Comparison of ENCODE assay signal across 10 mouse cellular contexts in the genomic region with DNA sequence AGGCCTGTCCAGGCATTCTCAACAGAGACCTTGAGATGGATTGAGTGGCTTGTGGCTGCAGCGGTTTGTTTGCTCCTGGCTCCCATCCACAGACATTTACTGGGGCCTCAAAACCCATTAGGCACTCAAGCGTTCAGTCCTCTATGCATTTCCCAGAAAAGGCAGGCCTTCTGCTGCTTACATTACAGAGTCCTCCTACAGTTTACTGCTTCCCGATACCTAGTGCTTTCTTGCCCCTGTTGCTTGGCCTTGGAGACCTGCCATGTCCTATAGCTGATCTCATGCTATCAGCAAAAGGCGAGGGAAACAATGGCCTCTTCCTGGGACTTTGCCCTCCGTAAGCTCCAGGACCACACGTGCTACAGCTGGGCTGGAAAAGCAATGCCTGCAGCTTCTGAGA.
DNase-seq lines count a peak whose midpoint lies in the region; ATAC-seq and TF ChIP-seq lines count a peak whose summit lies in the region.
"Had no signal": no experiment of that assay in that cellular context is flagged by ENCODE, and none has a peak within 500 bp of the region (broad histone marks: within the 10 kb centered on the region; RNA-seq: fewer than 3 reads in every experiment).

No protein-coding gene starts in this region.

- H3K9ac ChIP-seq in embryonic facial prominence, embryonic 12.5 days = no peak overlapping the region

- 72% methylated on average over 6 of the region's 6 CpGs for WGBS in embryonic facial prominence, embryonic 12.5 days
- 85% methylated on average over 6 of the region's 6 CpGs for WGBS in embryonic facial prominence, embryonic 10.5 days
- 14% methylated on average over 6 of the region's 6 CpGs for WGBS in small intestine, adult 2 months

- no peak for DNase-seq in embryonic facial prominence, embryonic 10.5 days (ENCODE audit: low spot score)
- DNase-seq in lung, adult 18-20 months = peak; percentile 55 to 71
- DNase-seq in lung, postnatal 25 days (ENCODE audit: low spot score) = no peak
- DNase-seq in kidney, adult 8-10 months = peak; percentile 60 to 63
- DNase-seq in thymus, adult 18-20 months = no peak
- no peak for DNase-seq in cerebellum, adult 8-10 months
- DNase-seq: cerebellum, adult 9-11 months; right cerebral cortex, adult 18-20 months had no signal

- no peak for TF ChIP-seq POLR2A in small intestine, adult 2 months (IDR thresholded peaks at IDR 0.05; ENCODE audit: low read depth, low read length)

- no peaks in the 10 kb centered on the region for H3K36me3 ChIP-seq in embryonic facial prominence, embryonic 12.5 days
- no peaks in the 10 kb centered on the region for H3K36me3 ChIP-seq in embryonic facial prominence, embryonic 10.5 days (replicated peaks)
- no peaks in the 10 kb centered on the region for H3K36me3 ChIP-seq in small intestine, adult 2 months (ENCODE audit: control insufficient read depth, insufficient read depth, low read length)

- H3K4me2 ChIP-seq in embryonic facial prominence, embryonic 12.5 days (replicated peaks) = no peak overlapping the region

- peaks cover 13% of the 10 kb centered on the region; the same call in 1 of the 2 replicates for H3K4me1 ChIP-seq in embryonic facial prominence, embryonic 12.5 days
- H3K4me1 ChIP-seq in embryonic facial prominence, embryonic 10.5 days = peaks cover 26% of the 10 kb centered on the region
- peaks cover 61% of the 10 kb centered on the region; the same call in 1 of the 2 replicates for H3K4me1 ChIP-seq in small intestine, adult 2 months (ENCODE audit: control insufficient read depth, insufficient read depth, insufficient read length, low read length)

- H3K27me3 ChIP-seq in embryonic facial prominence, embryonic 12.5 days = no peaks in the 10 kb centered on the region
- no peaks in the 10 kb centered on the region for H3K27me3 ChIP-seq in embryonic facial prominence, embryonic 10.5 days (replicated peaks; ENCODE audit: low read depth, poor library complexity, severe bottlenecking)
- H3K27me3 ChIP-seq in small intestine, adult 2 months (ENCODE audit: control insufficient read depth, insufficient read depth, low read length) = no peaks in the 10 kb centered on the region

- no peak for ATAC-seq in embryonic facial prominence, embryonic 12.5 days (ENCODE audit: insufficient number of reproducible peaks, insufficient read depth, low FRiP score, low TSS enrichment)

- no peaks in the 10 kb centered on the region for H3K9me3 ChIP-seq in embryonic facial prominence, embryonic 12.5 days
- H3K9me3 ChIP-seq in embryonic facial prominence, embryonic 10.5 days = no peaks in the 10 kb centered on the region

- TF ChIP-seq CTCF in small intestine, adult 2 months (IDR thresholded peaks at IDR 0.05; ENCODE audit: extremely low read depth, insufficient read length, insufficient replicate concordance, low read depth, low read length) = no peak

- H3K4me3 ChIP-seq in embryonic facial prominence, embryonic 12.5 days = no peak overlapping the region
- H3K4me3 ChIP-seq in embryonic facial prominence, embryonic 10.5 days = no peak overlapping the region
- no peak overlapping the region for H3K4me3 ChIP-seq in small intestine, adult 2 months (ENCODE audit: low read depth, low read length)

- H3K27ac ChIP-seq in embryonic facial prominence, embryonic 12.5 days = peak overlapping the region; percentile 23; the same call in 1 of the 2 replicates
- no peak overlapping the region for H3K27ac ChIP-seq in embryonic facial prominence, embryonic 10.5 days (replicated peaks)
- peak overlapping the region; percentile 100 for H3K27ac ChIP-seq in small intestine, adult 2 months (ENCODE audit: insufficient read depth, low read depth, low read length)

Comparison
In these comparisons a context has a peak if more than half of its experiments do, and no peak if none do; other contexts are left out.
1. DNase-seq: peak in lung, adult 18-20 months (2 of 2) and kidney, adult 8-10 months (2 of 2); none in embryonic facial prominence, embryonic 10.5 days (single experiment), lung, postnatal 25 days (single experiment), thymus, adult 18-20 months (0 of 2) and cerebellum, adult 8-10 months (single experiment).